Mouse (Mus musculus): ENCODE results near the gene Mgarp.
"Not testable (repeated sequence)": the region's sequence is repeated elsewhere in the genome, so short reads cannot be mapped to it uniquely, and the experiment has no call there.

The Mgarp gene

DNA sequence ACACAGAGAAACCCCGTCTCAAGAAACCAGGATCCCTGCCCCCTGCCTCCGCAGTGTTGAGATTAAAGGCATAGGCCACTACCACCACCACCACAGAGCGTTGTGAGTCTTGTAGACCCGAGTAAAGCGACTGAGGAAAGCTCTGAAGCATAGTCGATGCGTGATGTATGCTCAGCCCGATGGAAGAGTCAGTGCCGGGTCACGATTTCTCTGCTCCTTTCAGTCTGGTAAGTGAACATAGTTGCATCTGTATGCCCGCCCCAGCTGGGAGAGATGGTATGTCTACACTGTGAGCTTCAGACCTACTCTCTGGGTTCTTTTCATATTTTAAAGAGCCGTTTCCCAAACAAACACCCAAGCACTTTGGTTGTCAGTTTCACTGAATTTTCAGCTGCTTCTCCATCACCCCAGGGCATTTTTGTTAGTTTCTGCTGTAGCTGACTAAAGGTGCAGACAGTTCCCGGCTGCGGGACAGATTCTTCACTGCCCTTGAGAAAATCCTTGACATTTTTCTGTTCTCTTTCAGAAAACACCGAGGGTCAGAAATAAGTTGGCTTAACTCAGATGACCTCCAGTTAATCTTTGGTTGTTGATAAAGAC lies 1.3 kb upstream of the Mgarp start:
- no peak for DNase-seq (ENCODE audit: low spot score)

DNA sequence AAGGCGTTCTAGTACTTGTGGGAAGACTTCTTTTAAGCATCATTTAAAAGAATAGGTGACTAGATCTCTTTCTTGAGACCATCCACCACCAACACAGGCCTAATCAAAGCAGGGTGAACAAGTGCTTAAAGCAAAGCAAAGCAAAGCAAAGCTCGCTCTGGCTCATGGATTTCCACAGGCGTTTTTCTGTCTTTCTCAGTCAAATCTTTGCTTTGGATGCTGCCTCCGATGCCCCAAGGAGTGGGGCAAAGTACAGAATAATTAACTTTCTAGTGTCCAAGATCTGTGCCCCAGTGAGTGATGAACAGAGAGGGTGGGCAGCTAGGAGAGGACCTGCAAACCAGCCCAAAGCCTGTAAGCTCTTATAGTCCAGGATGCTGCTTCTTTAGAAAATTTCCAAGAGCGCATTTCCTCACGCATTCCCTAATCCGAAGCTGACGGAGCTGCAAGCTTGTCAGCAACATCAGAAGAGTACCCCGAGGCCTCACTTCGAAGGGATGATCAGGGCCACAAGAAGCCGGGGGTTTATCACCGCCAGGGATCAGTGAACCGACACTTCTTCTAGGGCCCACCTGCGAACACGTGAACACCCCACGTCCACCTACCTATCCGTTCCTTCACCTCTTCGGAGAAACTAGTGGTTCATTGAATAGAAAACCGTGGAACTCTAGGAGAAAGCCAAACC lies 935 bp downstream of the Mgarp start:
- DNase-seq (ENCODE audit: low spot score), result no peak

- DNase-seq (ENCODE audit: low spot score), result no peak
Observed at GRCm38 (mm10) chr3:51394881-51395280, 1.7 kb downstream of the Mgarp start.

GRCm38 (mm10) chr3:51393651-51394050 lies 2.9 kb downstream of the Mgarp start:
- DNase-seq (ENCODE audit: low spot score), result no peak

DNA sequence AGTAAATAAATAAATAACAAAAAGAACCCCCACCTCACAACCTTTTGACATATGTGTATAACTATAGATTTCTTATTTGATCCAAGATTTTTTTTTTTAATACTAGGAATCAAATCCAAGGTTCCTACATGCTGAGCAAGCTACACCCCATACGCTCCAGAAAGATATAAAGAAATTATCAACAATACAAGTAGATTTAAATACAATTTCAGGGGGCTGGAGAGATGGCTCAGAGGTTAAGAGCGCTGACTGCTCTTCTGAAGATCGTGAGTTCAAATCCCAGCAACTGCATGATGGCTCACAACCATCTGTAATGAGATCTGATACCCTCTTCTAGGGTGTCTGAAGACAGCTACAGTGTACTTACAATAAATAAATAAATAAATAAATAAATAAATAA lies 3.5 kb downstream of the Mgarp start:
- not testable (repeated sequence) for DNase-seq (ENCODE audit: low spot score)

DNA sequence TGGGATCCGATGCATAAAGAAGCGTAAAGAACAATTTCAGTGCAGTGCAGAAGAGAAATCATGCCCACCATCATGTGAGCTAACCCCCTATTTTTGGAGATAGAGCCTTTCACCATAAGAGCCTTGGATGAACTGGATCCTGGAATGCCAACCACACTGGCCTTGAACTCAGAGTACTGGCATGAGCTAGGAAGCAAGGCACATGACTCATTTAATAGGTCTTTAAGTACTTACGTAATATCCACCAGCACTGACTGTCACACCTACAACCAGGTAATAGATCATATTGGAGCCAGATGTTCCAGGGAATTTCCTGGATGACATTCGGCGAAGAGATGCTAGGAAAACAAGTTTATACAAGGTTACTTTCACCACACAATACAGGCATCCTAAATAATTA lies 4.9 kb downstream of the Mgarp start:
- no peak for DNase-seq (ENCODE audit: low spot score)

DNA sequence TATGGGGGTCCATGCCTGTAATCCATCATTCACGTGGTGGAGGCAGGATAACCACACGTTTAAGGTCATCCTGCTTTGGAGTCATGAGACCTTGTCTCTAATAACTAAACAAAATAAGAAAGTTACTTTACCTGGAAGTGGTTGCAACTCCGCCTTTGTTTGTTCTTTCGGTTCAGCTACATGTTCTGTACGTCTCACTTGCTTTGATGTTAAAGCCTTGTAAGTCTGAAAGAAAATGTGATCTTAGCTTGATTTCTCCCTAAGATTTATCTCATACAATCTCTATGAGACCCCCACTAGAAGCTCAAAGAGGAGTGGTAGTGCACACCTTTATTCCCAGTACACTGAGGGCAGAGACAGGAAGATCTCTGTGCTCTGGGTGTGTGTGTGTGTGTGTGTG lies 5.4 kb downstream of the Mgarp start:
- no peak for DNase-seq (ENCODE audit: low spot score)

- DNase-seq (ENCODE audit: low spot score), result peak; percentile 34
Observed at GRCm38 (mm10) chr3:51388904-51389303, 7.6 kb downstream of the Mgarp start.

DNA sequence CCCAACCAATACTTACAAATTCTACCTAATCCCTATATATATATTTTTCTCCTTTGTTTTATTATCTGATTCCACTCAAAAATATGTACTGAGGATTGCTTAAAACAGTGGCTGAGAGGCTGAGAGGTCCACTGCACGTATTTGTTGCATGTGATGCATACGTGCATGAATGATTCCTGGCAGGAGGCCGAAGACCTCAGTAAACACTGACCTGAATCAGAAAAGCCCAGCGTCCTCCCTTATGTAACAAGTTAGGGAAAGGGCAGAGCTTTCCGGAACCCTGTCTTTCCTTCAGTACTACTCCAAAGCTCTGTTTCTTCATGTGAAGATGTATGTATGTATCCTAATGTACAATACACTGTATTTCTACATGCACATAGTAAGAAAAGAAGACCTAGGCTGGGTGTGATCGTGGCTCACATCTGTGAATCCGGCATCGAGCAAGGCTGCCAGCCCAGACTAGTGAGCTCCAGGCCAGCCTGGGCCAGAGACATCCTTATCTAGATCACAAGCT lies 8.6 kb downstream of the Mgarp start:
- DNase-seq (ENCODE audit: low spot score), result no peak

DNA sequence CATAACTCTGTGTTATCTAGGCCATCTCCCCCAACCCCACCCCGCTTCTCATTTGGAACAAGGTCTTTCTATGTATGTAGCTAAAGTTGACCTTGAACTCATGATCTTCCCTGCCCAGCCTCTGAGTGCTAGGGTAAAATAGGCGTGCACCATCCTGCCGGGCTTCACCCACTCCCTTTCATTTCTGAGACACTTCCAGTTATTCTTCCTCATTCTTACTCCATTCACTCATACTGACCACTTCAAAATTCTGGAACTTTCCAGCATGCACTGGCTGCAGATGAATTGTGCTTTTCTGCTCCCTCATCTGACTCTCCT lies 9.4 kb downstream of the Mgarp start:
- DNase-seq (ENCODE audit: low spot score), result no peak

DNA sequence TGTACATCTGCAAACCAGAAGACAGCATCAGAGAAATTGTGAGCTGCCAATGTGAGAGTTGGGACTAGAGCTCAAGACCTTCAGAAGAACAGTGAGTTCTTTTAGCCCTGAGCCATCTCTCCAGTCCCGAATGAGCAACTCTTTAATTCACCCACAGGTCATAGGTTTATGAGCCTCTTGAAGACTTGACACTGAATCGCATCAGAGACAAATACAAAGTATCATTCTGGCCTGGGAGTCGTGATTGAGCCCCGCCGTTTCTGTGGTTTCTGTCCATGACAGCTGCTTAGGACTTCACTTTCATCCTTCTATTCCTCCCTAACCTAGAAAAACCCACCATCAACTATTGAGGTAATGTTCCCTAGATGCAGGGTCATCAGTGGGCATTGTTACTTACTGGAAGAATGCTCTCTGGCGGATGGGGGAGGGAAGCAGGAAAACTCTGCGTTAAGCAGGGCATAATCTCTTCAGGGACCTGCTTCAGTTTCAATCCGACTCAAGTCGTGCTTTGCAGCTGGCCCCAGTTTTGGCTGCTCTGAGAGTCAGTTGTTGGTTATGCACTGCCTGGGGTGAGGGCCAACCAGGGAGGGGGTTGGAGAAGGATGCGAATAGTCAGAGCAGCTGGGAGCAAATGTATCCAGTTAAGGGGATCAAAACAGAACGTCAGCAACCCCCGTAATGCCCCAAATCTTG lies 10.0 kb downstream of the Mgarp start:
- no peak for DNase-seq (ENCODE audit: low spot score)

GRCm38 (mm10) chr3:51383409-51383808 lies 13.1 kb downstream of the Mgarp start:
- no peak for DNase-seq (ENCODE audit: low spot score)

DNA sequence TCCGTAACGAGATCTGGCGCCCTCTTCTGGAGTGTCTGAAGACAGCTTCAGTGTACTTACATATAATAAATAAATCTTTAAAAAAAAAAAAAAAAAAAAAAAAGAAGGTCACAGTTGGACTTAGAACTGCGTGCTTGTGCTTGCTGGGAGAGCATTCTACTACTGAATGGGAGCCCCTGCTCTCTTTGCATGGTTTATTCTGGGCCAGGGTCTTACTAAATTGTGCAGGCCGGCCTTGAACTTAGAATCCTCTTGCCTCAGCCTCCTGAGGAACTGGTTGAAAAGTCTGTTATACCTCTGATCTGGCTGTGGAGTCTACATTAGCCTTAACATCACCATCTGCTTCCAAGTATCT lies 15.9 kb downstream of the Mgarp start:
- no peak for DNase-seq (ENCODE audit: low spot score)

GRCm38 (mm10) chr3:51379786-51380659 lies 16.5 kb downstream of the Mgarp start:
- DNase-seq (ENCODE audit: low spot score), result no peak

DNA sequence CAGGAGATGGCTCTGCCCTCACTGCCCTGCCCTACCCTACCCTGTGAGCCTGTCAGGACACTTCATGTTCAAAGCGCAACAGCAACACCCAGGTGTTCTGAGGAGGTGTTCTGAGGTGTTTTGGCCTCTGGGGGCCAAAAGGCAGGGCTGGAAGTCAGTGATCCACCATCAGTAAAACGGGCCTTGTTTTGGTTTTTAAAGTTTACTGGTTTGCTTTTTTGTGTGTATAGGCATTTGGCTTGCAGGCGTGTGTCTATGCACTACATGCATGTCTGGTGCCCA lies 17.9 kb downstream of the Mgarp start:
- DNase-seq (ENCODE audit: low spot score), result no peak

- DNase-seq (ENCODE audit: low spot score), result no peak
Observed at GRCm38 (mm10) chr3:51377878-51378664, 18.5 kb downstream of the Mgarp start.

- peak; percentile 34 for DNase-seq (ENCODE audit: low spot score)
Observed at GRCm38 (mm10) chr3:51375307-51376265, 21.0 kb downstream of the Mgarp start.

GRCm38 (mm10) chr3:51373544-51373943 lies 23.0 kb downstream of the Mgarp start:
- no peak for DNase-seq (ENCODE audit: low spot score)

- no peak for DNase-seq (ENCODE audit: low spot score)
Observed at GRCm38 (mm10) chr3:51372883-51373282, 23.7 kb downstream of the Mgarp start.

- DNase-seq (ENCODE audit: low spot score), result no peak
Observed at GRCm38 (mm10) chr3:51371826-51372225, 24.7 kb downstream of the Mgarp start.

GRCm38 (mm10) chr3:51368011-51368410 lies 28.5 kb downstream of the Mgarp start:
- no peak for DNase-seq (ENCODE audit: low spot score)
